Mouse (Mus musculus) left cerebral cortex, adult 9 months (tissue): ENCODE data around the gene Ankrd53.
"Not testable (repeated sequence)": the region's sequence is repeated elsewhere in the genome, so short reads cannot be mapped to it uniquely, and the experiment has no call there.

ENCODE experiments used
- DNase-seq, 2 experiments: peaks; one replicate each; pipeline ENCODE4 v3.0.0; 2022; ENCODE audit warnings: low spot score in 2 of 2

The Ankrd53 gene

GRCm38 (mm10) chr6:83766982-83767381, 4.5 kb downstream of the Ankrd53 start:
- DNase-seq, result no peak

GRCm38 (mm10) chr6:83768485-83768884, 6.0 kb downstream of the Ankrd53 start:
- no peak for DNase-seq

- no peak for DNase-seq
These were observed 11.7 kb downstream of the Ankrd53 start for GRCm38 (mm10) chr6:83774126-83774525.

- DNase-seq, result no peak
These were observed 12.5 kb downstream of the Ankrd53 start for GRCm38 (mm10) chr6:83774781-83775563.

GRCm38 (mm10) chr6:83775638-83776293, 13.3 kb downstream of the Ankrd53 start, which contains the start of gene Tex261:
Tex261 (minus strand) TSS chr6:83775813.
- DNase-seq, result peak; percentile 68 to 89

GRCm38 (mm10) chr6:83778306-83778705, 15.9 kb downstream of the Ankrd53 start:
- DNase-seq, result no peak

GRCm38 (mm10) chr6:83779026-83779425, 16.6 kb downstream of the Ankrd53 start:
- DNase-seq, result peak in 1 of 2 experiments; percentile 38

- DNase-seq, result no peak
These were observed 24.0 kb downstream of the Ankrd53 start for GRCm38 (mm10) chr6:83786426-83786825.

GRCm38 (mm10) chr6:83788554-83788953, 26.1 kb downstream of the Ankrd53 start:
- no peak for DNase-seq

GRCm38 (mm10) chr6:83790533-83790932, 28.1 kb downstream of the Ankrd53 start:
- not testable (repeated sequence) for DNase-seq

- no peak for DNase-seq
These were observed 28.9 kb downstream of the Ankrd53 start for GRCm38 (mm10) chr6:83791251-83791890.

GRCm38 (mm10) chr6:83794760-83795296, 32.4 kb downstream of the Ankrd53 start, which contains the start of gene Nagk:
Nagk (plus strand) TSS chr6:83794982.
- DNase-seq, result peak; percentile 93

- peak; percentile 27 to 59 for DNase-seq
These were observed 33.1 kb downstream of the Ankrd53 start for GRCm38 (mm10) chr6:83795492-83795900.

- no peak for DNase-seq
These were observed 34.2 kb downstream of the Ankrd53 start for GRCm38 (mm10) chr6:83796686-83797085.

- no peak for DNase-seq
These were observed 39.6 kb downstream of the Ankrd53 start for GRCm38 (mm10) chr6:83802033-83802432.

- no peak for DNase-seq
These were observed 40.4 kb downstream of the Ankrd53 start for GRCm38 (mm10) chr6:83802846-83803245.

GRCm38 (mm10) chr6:83815801-83816200, 53.4 kb downstream of the Ankrd53 start:
- DNase-seq, result no peak
